Mouse (Mus musculus) lung, postnatal 10 days (tissue): ENCODE data around the gene Gm17387.
"Not testable (repeated sequence)": the region's sequence is repeated elsewhere in the genome, so short reads cannot be mapped to it uniquely, and the experiment has no call there.

ENCODE experiments used
- DNase-seq: peaks from one replicate; pipeline ENCODE4 v3.0.0; 2021

Gene Gm17387

DNA sequence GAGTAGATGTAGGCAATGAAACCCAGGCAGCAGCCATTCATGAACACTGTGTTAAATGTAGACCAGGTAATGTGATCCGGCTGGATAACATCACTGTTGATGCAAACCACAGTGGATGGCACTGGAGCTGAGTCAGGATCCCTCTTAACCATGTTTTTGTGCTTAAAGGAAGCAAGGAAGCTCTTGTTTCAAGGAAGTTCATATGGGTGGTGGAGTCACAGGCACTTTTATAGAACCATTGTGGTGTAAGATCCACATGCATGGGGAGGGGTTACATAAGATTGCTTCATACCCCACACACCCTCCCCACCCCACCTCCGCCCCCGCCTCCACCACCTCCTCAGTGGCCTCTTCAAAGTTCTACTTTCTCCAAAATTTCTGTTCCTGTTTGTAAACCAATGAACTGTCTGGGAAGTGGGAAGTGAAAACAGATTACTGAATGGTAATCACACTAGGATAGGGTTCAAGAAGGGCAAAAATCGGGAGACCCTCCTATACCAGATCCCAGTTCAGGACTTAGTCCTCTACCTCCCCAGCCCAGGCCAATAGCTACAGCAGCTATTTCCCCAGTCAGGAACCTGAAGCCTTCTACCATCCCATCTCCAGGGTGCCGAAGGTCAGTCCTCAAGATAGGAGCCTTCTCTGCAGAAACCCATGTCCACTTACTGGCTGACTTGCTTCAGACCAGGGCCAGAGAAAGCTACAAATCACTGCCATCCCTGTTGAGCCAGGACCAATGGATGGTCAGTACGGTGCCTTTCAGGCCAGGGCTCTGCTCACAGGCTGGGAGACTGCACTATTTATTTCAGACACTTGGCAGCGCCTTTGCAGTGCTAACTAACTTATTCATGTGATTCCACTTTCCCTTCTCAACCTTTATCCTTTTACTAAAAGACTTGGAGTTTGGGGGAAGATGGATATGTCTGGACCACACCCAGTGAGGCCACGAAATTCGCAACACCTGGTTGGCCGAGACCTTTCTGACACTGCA, 11.9 kb upstream of the Gm17387 start:
- no peak for DNase-seq

- not testable (repeated sequence) for DNase-seq
These were observed 11.1 kb upstream of the Gm17387 start, which contains the start of gene Ifitm6 for GRCm38 (mm10) chr7:141017824-141018223. Gene Ifitm6 (minus strand): TSS chr7:141017924.

- DNase-seq: no peak
These were observed 9.9 kb upstream of the Gm17387 start for GRCm38 (mm10) chr7:141019028-141019427.

DNA sequence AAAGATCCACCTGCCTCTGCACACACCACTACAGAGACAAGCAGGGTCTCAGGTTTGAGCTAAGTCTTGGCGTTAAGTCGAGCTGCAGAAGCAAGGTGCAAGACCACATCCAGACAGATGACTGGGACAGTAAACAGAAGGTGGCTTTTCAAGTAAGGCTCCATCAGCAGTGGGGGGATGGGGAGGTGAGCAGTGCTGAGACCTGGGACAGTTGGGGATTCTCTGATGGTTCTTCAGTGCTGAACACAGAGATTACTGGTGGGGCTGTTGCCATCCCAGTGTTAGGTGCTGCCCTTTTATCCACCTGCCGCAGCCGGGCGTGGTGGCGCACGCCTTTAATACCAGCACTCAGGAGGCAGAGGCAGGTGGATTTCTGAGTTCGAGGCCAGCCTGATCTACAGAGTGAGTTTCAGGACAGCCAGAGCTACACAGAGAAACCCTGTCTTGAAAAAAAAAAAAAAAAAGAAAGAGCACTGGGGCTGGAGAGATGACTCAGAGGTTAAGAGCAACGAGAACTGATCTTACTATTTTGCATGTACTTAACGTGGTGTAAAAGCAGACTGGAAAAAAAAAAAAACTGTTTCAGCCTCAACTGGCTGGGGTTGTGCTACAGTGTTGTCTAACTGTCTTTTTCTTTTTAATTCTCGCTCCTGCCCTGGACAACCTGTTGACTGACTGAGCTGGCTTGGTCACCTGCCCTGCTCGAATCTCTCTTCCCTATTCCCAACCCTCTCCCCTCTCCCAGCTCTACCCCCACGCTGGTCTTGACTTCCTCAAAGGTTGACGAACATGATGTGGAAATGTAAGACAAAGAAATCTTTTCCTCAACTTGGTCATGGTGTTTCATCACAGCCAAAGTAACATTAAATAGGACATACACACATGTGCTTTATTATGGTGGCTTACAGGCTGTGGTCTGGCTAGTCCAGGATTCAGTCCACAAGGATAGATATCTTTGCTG, 7.2 kb upstream of the Gm17387 start:
- no peak for DNase-seq

DNA sequence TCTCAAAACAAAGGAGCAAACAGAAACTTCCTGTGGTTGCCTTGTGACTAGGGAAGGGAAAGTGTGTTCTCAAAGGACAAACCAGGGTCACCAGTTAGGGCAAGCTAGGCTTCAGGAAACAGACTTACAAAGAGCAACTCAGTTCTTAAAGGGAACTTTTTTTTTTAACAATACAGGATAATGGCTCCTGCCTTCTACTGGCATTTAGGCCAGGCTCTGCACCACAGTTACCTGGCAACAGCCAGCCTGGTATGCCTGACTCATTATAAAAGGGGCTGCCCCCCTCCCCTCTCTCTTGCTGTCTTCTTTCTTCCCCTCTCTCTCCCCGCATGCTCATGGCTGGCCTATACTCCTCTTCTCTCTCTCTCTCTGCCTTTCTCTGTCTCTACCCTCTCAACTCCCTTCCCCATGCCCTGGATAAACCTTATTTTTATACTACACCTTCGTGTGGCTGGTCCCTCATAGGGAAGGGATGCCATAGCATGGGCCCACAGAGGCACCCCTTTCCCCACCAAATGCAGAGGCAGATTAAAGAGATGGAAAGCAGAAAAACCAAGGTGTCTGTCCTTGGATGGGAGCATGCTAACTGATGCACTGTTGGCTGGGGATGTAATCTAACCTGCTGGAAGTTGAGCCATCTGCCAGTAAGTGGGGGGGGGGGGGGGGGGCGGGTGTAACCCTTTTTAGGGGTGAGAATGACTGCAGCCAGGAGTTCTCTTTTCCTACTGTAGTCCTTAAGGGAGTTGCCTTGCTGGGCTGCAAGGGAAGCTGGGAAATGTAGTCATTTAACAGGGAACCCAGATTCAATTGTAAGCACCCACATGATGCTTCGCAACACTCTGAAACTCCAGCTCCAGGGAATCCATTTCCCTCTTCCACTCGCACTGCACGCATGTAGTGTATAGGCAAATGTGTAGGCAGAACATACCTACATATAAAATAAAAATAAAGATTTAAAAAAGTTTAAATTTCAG, 3.8 kb upstream of the Gm17387 start:
- DNase-seq: no peak

DNA sequence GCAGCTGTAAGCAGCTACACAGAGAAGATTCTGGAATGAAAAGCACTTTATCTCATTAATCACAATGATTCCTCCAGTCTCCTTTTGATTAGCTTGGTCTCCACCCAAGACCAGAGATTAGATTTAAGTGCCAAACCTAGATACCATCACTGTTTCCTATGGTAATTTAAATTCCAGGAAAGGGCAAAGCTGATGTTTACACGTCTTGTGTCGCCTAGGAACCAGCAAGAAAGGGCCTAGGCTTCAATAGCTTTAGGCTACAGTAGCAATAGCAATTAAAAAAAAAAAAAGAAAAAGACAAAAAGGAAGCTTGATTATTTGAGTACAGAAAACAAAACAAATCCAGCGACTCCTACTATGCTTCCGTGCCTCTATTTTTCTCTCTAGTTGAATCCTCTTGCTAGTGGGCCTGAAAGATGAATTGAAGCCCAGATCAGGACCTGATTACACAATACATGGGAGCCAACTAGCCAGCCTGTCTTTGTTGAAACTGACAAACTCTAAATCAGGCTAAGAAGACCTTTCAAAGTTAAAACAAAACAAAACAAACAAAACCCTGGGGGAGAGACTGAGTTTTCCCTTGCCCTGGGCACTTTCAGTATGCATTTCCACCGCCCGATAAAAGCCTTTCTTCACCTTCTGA, 2.7 kb upstream of the Gm17387 start:
- no peak for DNase-seq

DNA sequence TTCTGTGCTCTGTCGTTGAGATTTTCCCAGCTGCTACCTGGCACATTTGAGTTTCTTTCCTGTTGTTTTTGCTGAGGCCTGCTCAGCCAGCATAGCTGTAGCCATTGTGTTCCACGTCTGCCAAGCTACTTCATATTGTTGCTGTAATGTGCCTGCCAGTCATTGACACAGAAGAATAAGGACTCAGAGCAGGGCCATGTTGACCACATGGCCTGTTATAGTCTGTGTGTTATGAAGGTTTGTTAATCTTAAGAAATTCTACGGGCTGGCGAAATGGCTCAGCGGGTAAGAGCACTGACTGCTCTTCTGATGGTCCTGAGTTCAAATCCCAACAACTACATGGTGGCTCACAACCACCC, 2.2 kb upstream of the Gm17387 start:
- DNase-seq: no peak

- no peak for DNase-seq
These were observed 1.5 kb downstream of the Gm17387 start for GRCm38 (mm10) chr7:141030390-141030789.

DNA sequence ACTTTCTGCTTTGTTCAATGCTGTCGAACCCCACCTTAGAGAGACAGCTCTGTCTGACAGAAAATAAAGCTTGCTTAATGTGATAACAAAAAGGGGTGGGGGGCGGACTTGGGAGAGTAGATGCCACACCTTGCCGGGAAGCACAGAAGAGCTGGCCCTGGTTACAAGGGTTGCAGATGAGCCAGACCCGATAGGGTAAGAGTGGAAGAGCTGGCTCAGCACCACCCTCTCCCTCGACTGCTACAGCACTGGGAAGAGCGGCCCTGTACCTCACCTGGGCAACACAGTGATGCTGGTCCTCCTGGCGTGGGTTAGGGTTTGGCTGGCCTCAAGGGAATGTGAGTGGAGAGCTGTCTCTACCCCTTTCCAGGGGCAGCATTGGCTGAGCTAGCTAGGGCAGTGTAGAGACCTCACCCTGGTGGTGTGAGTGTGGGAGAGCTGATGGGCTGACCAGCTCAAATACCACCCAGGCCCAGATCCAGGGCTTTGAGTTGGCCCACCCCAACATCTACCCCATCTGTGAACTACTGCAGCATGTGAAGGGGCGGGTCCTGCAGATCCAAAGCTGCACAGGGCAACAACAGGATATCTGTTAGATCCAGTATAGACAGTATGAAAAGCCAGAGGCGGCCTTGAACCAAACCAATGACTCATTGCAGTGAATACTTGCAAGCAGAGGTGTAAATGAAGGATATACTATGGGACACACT, 3.7 kb downstream of the Gm17387 start:
- DNase-seq: no peak

- DNase-seq: not testable (repeated sequence)
These were observed 7.7 kb downstream of the Gm17387 start for GRCm38 (mm10) chr7:141036624-141037023.

DNA sequence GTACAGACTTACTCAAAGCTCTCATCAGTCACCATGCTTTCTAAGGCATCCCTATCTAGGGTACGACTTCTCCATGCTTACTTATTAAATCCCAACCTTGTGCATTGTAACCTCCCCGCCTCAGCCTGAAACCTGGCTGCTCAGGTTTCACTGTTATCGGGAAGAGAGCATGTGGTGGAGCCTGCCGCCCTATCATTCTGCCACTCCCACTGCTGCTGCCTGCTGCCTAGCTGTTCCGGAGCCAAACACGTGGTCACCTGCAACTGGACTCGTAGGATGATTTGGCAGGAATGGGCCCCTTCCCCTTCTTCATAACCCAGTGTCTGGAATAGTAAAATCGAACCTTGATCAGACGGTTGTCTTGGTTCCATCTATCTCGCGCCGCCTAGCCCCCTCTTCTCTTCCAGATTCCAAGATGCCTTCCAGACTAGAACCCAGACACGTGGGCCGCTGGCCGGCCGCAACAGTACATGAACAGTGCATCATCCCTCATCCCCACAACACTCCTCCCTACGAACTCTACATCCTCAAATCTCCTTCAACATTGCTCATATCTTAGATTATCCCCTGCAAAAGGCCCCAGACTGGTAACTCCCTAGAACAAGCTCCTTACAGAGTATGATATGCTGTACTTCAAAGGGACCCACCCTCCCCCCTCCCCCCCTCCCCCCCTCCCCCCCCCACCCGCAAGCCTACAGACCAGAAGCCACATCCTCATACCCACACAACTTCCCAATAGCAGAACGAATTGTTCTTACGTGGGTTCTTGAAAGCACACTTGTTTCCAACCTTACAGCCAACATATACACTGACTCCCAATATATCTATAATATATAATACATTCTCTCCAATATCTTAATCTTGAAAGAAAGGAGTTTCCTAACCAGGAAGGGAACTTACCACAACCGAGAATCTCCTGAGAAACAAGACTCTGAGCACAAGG, 9.4 kb downstream of the Gm17387 start:
- DNase-seq: no peak

GRCm38 (mm10) chr7:141039386-141040107, 10.6 kb downstream of the Gm17387 start:
- DNase-seq: no peak

- DNase-seq: peak; percentile 44
These were observed 12.1 kb downstream of the Gm17387 start for GRCm38 (mm10) chr7:141040867-141041606.

DNA sequence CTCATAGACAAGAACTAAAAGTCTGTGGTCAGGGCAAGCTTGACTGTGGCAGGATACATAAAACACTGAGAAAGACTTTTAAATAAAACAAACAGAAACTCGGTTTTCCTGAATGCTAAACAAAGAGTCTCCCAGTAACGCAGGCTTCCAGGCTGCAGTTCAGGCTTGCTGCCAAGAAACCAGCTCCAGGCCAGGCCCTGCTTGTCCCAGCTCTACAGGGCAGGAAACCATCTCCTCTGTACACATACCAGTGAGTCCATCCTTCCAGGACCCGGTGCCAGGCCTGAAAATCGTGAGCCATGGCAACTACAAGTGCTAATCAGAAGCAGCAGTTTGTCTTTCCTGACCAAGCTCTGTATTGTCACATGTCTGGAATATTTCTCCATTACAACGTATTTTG, 12.7 kb downstream of the Gm17387 start:
- DNase-seq: peak; percentile 95

DNA sequence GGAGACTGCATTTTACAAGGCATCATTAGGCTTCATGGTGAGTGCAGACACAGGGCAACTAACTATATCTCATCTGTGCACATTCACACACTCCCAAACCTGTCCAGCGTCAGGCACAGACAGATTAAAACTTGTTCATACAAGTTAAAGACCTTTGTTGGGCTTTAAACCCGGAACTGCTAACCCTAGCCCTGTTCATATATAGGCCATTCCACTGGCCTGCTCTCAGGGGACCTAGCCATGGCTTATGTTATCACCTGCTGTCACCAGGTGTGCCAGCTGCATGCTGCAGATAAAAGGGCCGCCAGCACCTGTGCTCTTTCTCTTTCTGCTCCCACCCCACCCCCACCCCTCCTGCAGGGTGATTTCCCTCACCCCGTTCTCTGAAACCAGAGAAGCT, 13.6 kb downstream of the Gm17387 start:
- no peak for DNase-seq

- peak; percentile 59 for DNase-seq
These were observed 18.1 kb downstream of the Gm17387 start for GRCm38 (mm10) chr7:141046931-141047580.

GRCm38 (mm10) chr7:141047581-141048225, 18.8 kb downstream of the Gm17387 start:
- DNase-seq: peak; percentile 96
